Mouse (Mus musculus) ES-Bruce4 (cell line): ENCODE results near the gene Kifc3.
"Not testable (repeated sequence)": the region's sequence is repeated elsewhere in the genome, so short reads cannot be mapped to it uniquely, and the experiment has no call there.

Source experiments
- CTCF ChIP-seq: IDR thresholded peaks from one replicate; pipeline ENCODE4 v1.8.1; 2011; ENCODE audit warnings: low read depth, low read length
- EP300 ChIP-seq: IDR thresholded peaks from 2 replicates; pipeline ENCODE4 v1.6.1; 2011; ENCODE audit warnings: low read depth, low read length; ENCODE audit not compliant: insufficient read depth
- POLR2A ChIP-seq: IDR thresholded peaks from one replicate; pipeline ENCODE4 v1.8.1; 2011; ENCODE audit warnings: low read length; ENCODE audit not compliant: insufficient read depth

GRCm38 (mm10) chr8:95230086-95230485 lies 27.5 kb upstream of the Kifc3 start:
- not testable (repeated sequence) for TF ChIP-seq CTCF, POLR2A, EP300
